ENCODE assay signal across 17 mouse cellular contexts in the genomic region with DNA sequence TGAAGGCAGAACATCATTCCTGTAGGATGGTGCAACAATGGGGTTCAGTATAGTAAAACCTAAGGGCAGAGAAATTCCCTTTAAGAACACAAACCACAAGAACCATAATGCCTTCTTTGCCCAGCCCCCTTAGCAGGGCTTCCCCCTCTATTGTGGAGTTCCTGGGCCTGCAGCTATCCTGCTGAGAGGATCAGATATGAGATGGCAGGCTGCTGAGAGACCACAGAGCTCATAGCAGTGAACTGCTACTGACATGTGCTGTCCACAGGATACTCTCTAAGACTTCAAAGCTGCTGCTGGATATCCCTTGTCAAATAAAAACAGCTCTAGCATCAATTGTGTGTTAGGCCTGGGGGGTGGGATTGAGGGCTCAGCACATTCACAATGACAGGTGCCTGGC. TPM values are rescaled to one million over a fixed set of nuclear protein-coding genes. Genes with fewer than 3 reads are reported as not detected.
A peak's percentile ranks its signal among the peaks of the same experiment; 100 is the strongest.
DNase-seq lines count a peak whose midpoint lies in the region; ATAC-seq lines count a peak whose summit lies in the region.
"Had no signal": no experiment of that assay in that cellular context is flagged by ENCODE, and none has a peak within 500 bp of the region (broad histone marks: within the 10 kb centered on the region; RNA-seq: fewer than 3 reads in every experiment).

No protein-coding gene starts in this region.

- DNase-seq in heart, embryonic 10.5 days (ENCODE audit: low spot score), result peak; percentile 79
- no peak for DNase-seq in heart, postnatal 25 days (ENCODE audit: low spot score)
- no peak for DNase-seq in gastrocnemius, postnatal 25 days
- no peak for DNase-seq in urinary bladder, postnatal 4 days (ENCODE audit: low spot score in 2 of 2)
- DNase-seq: adrenal gland, adult 2 months; adrenal gland, postnatal 25 days; cerebellum, adult 2 months; cerebellum, postnatal 10 days; heart, adult 2 months; heart, postnatal 10 days had no signal

- peak; percentile 71; the same call in 1 of the 2 replicates for ATAC-seq in midbrain, embryonic 15.5 days (replicated peaks)
- ATAC-seq in midbrain, embryonic 13.5 days, result no peak
- ATAC-seq in megakaryocyte-erythroid progenitor cell, adult 5-6 weeks (replicated peaks; ENCODE audit: low FRiP score, low TSS enrichment, poor library complexity, severe bottlenecking), result peak; percentile 48; the same call in 1 of the 2 replicates
- ATAC-seq: forebrain, embryonic 15.5 days had no signal

- peaks cover 7% of the 10 kb centered on the region for H3K9me3 ChIP-seq in heart, embryonic 10.5 days
- 0 out of 2 replicates have a peak, but pooled peaks cover 2% of the 10 kb centered on the region for H3K9me3 ChIP-seq in midbrain, embryonic 15.5 days
- 0 out of 2 replicates have a peak, but pooled peaks cover 4% of the 10 kb centered on the region for H3K9me3 ChIP-seq in midbrain, embryonic 13.5 days
- H3K9me3 ChIP-seq: forebrain, embryonic 15.5 days had no signal

- no peaks in the 10 kb centered on the region for H3K36me3 ChIP-seq in heart, embryonic 10.5 days
- no peaks in the 10 kb centered on the region for H3K36me3 ChIP-seq in midbrain, embryonic 15.5 days (replicated peaks)
- H3K36me3 ChIP-seq in midbrain, embryonic 13.5 days, result no peaks in the 10 kb centered on the region
- H3K36me3 ChIP-seq: embryonic facial prominence, embryonic 12.5 days; forebrain, embryonic 15.5 days; hindbrain, embryonic 10.5 days; hindbrain, embryonic 15.5 days had no signal

- no peak overlapping the region for H3K4me2 ChIP-seq in midbrain, embryonic 15.5 days
- H3K4me2 ChIP-seq in midbrain, embryonic 13.5 days (replicated peaks), result no peak overlapping the region
- H3K4me2 ChIP-seq: embryonic facial prominence, embryonic 12.5 days; forebrain, embryonic 15.5 days; hindbrain, embryonic 15.5 days had no signal

- H3K27ac ChIP-seq in heart, embryonic 10.5 days, result no peak overlapping the region
- no peak overlapping the region for H3K27ac ChIP-seq in midbrain, embryonic 15.5 days
- no peak overlapping the region for H3K27ac ChIP-seq in midbrain, embryonic 13.5 days
- H3K27ac ChIP-seq: embryonic facial prominence, embryonic 12.5 days; forebrain, embryonic 15.5 days; heart, adult 2 months; hindbrain, embryonic 10.5 days; hindbrain, embryonic 15.5 days had no signal

- peaks cover 23% of the 10 kb centered on the region for H3K4me1 ChIP-seq in heart, embryonic 10.5 days
- H3K4me1 ChIP-seq in midbrain, embryonic 15.5 days, result no peaks in the 10 kb centered on the region
- H3K4me1 ChIP-seq in midbrain, embryonic 13.5 days (replicated peaks), result 0 out of 2 replicates have a peak, but pooled peaks cover 3% of the 10 kb centered on the region
- H3K4me1 ChIP-seq: embryonic facial prominence, embryonic 12.5 days; forebrain, embryonic 15.5 days; hindbrain, embryonic 15.5 days had no signal

- intact Hi-C loops in heart, postnatal 25 days (cut with DNase I), result no loop called here

- no peak overlapping the region for H3K4me3 ChIP-seq in heart, embryonic 10.5 days
- H3K4me3 ChIP-seq in midbrain, embryonic 15.5 days, result no peak overlapping the region
- no peak overlapping the region for H3K4me3 ChIP-seq in midbrain, embryonic 13.5 days (replicated peaks)
- H3K4me3 ChIP-seq: embryonic facial prominence, embryonic 12.5 days; forebrain, embryonic 15.5 days; heart, adult 2 months; hindbrain, embryonic 10.5 days; hindbrain, embryonic 15.5 days had no signal

- H3K27me3 ChIP-seq in heart, embryonic 10.5 days (ENCODE audit: insufficient read depth, poor library complexity, severe bottlenecking), result no peaks in the 10 kb centered on the region
- H3K27me3 ChIP-seq in midbrain, embryonic 15.5 days (replicated peaks), result no peaks in the 10 kb centered on the region
- no peaks in the 10 kb centered on the region for H3K27me3 ChIP-seq in midbrain, embryonic 13.5 days
- H3K27me3 ChIP-seq: embryonic facial prominence, embryonic 12.5 days; forebrain, embryonic 15.5 days; hindbrain, embryonic 15.5 days had no signal

- no peak overlapping the region for H3K9ac ChIP-seq in midbrain, embryonic 15.5 days
- H3K9ac ChIP-seq in midbrain, embryonic 13.5 days (replicated peaks), result no peak overlapping the region
- H3K9ac ChIP-seq: embryonic facial prominence, embryonic 12.5 days; forebrain, embryonic 15.5 days; hindbrain, embryonic 15.5 days had no signal

RNA-seq across cellular contexts. Expression of gene Ccng2, which starts 21.5 kb away (rescaled TPM):
- polyA plus RNA-seq in heart, embryonic 10.5 days (2016; fragmentation: Nextera tagmentation; extraction: Ambion mirVana), result 30.2 and 38.3 TPM in 2 replicates
- total RNA-seq in heart, postnatal 25 days (2021), result 10 to 100 TPM; 14.6 to 17.7 TPM
- polyA plus RNA-seq in midbrain, embryonic 15.5 days (2015; fragmentation: Nextera tagmentation; extraction: Ambion mirVana), result 83.0 and 92.7 TPM in 2 replicates
- 116 and 126 TPM in 2 replicates for polyA plus RNA-seq in midbrain, embryonic 13.5 days (2015; fragmentation: Nextera tagmentation; extraction: Ambion mirVana)
- total RNA-seq in megakaryocyte-erythroid progenitor cell, adult 5-6 weeks (2014; fragmentation: Nextera tagmentation), result 6.6 and 15.3 TPM in 2 replicates
- 13.6 and 25.1 TPM in 2 replicates for total RNA-seq in megakaryocyte-erythroid progenitor cell, adult 5-6 weeks (2017)
- total RNA-seq in gastrocnemius, postnatal 25 days (2021), result 1 to 10 TPM; 8.6 to 9.9 TPM
